Mouse (Mus musculus): Measurements from ENCODE around the gene Slc16a3. TPM values are rescaled to one million over a fixed set of nuclear protein-coding genes. Genes with fewer than 3 reads are reported as not detected.
A peak's percentile ranks its signal among the peaks of the same experiment; 100 is the strongest.

The Slc16a3 gene
- polyA plus RNA-seq (2014; fragmentation: Nextera tagmentation; extraction: Ambion mirVana): 3.4 and 4.8 TPM in 2 replicates

- Histone ChIP-seq H3K4me2 (ENCODE audit: low read length) (peak within 1 kb of the TSS; percentile 58), H3K27ac (replicated peaks; ENCODE audit: low read depth, low read length) (no peak within 1 kb of the TSS), H3K4me3 (replicated peaks; ENCODE audit: low read depth, low read length) (peak within 1 kb of the TSS; percentile 34), H3K9ac (replicated peaks; ENCODE audit: low read length) (peak within 1 kb of the TSS; percentile 20; the same call in 1 of the 2 replicates), H3K27me3 (ENCODE audit: control insufficient read depth, insufficient read depth, low read length) (peaks cover 27% of the 10 kb centered on the region), H3K9me3 (ENCODE audit: control insufficient read depth, low read length) (no peaks in the 10 kb centered on the region), H3K4me1 (ENCODE audit: control insufficient read depth, insufficient read depth, low read length) (peaks cover 12% of the 10 kb centered on the region), H3K36me3 (ENCODE audit: control insufficient read depth, insufficient read depth, low read length) (no peaks in the 10 kb centered on the region)
- WGBS: 38% methylated on average over 12 of the region's 12 CpGs
- ATAC-seq (ENCODE audit: low FRiP score, low TSS enrichment): no peak
- no peak for DNase-seq
Measured at GRCm38 (mm10) chr11:120948328-120948727, at the start of gene Slc16a3. TSS of gene Slc16a3 (plus strand) at chr11:120948480.

- ATAC-seq (ENCODE audit: low FRiP score, low TSS enrichment): no peak
- no peaks in the 10 kb centered on the region for H3K4me1 ChIP-seq (ENCODE audit: control insufficient read depth, insufficient read depth, low read length)
Measured at GRCm38 (mm10) chr11:120900276-120901244, 47.7 kb upstream of the Slc16a3 start.

GRCm38 (mm10) chr11:120901729-120902486 is 46.4 kb upstream of the Slc16a3 start:
- no peak overlapping the region for H3K4me2 ChIP-seq (ENCODE audit: low read length)
- 68% methylated on average over 21 of the region's 21 CpGs for WGBS
- no peaks in the 10 kb centered on the region for H3K4me1 ChIP-seq (ENCODE audit: control insufficient read depth, insufficient read depth, low read length)

More at GRCm38 (mm10) chr11:120900276-120901244, 47.7 kb upstream of the Slc16a3 start:
- no peak overlapping the region for H3K4me3 ChIP-seq (replicated peaks; ENCODE audit: low read depth, low read length)
- no peaks in the 10 kb centered on the region for H3K9me3 ChIP-seq (ENCODE audit: control insufficient read depth, low read length)
- WGBS: 92% methylated on average over 8 of the region's 8 CpGs
- H3K4me2 ChIP-seq (ENCODE audit: low read length): no peak overlapping the region
- H3K27ac ChIP-seq (replicated peaks; ENCODE audit: low read depth, low read length): no peak overlapping the region
- no peak for DNase-seq
- H3K36me3 ChIP-seq (ENCODE audit: control insufficient read depth, insufficient read depth, low read length): peaks cover 32% of the 10 kb centered on the region
- H3K27me3 ChIP-seq (ENCODE audit: control insufficient read depth, insufficient read depth, low read length): no peaks in the 10 kb centered on the region
- no peak overlapping the region for H3K9ac ChIP-seq (replicated peaks; ENCODE audit: low read length)

GRCm38 (mm10) chr11:120902487-120903142 is 45.7 kb upstream of the Slc16a3 start:
- WGBS: 51% methylated on average over 10 of the region's 10 CpGs
- Histone ChIP-seq H3K36me3 (ENCODE audit: control insufficient read depth, insufficient read depth, low read length) (peaks cover 22% of the 10 kb centered on the region), H3K27me3 (ENCODE audit: control insufficient read depth, insufficient read depth, low read length) (no peaks in the 10 kb centered on the region), H3K9me3 (ENCODE audit: control insufficient read depth, low read length) (no peaks in the 10 kb centered on the region), H3K4me2 (ENCODE audit: low read length) (no peak overlapping the region), H3K4me1 (ENCODE audit: control insufficient read depth, insufficient read depth, low read length) (no peaks in the 10 kb centered on the region), H3K4me3 (replicated peaks; ENCODE audit: low read depth, low read length) (no peak overlapping the region), H3K27ac (replicated peaks; ENCODE audit: low read depth, low read length) (no peak overlapping the region), H3K9ac (replicated peaks; ENCODE audit: low read length) (no peak overlapping the region)
- DNase-seq (no peak), ATAC-seq (ENCODE audit: low FRiP score, low TSS enrichment) (no peak)

More at GRCm38 (mm10) chr11:120901729-120902486, 46.4 kb upstream of the Slc16a3 start:
- no peaks in the 10 kb centered on the region for H3K27me3 ChIP-seq (ENCODE audit: control insufficient read depth, insufficient read depth, low read length)
- no peak for DNase-seq
- H3K36me3 ChIP-seq (ENCODE audit: control insufficient read depth, insufficient read depth, low read length): peaks cover 25% of the 10 kb centered on the region
- H3K9ac ChIP-seq (replicated peaks; ENCODE audit: low read length): no peak overlapping the region
- no peak for ATAC-seq (ENCODE audit: low FRiP score, low TSS enrichment)
- no peak overlapping the region for H3K27ac ChIP-seq (replicated peaks; ENCODE audit: low read depth, low read length)
- H3K9me3 ChIP-seq (ENCODE audit: control insufficient read depth, low read length): no peaks in the 10 kb centered on the region
- no peak overlapping the region for H3K4me3 ChIP-seq (replicated peaks; ENCODE audit: low read depth, low read length)

GRCm38 (mm10) chr11:120903159-120903850 is 45.0 kb upstream of the Slc16a3 start:
- Histone ChIP-seq H3K9ac (replicated peaks; ENCODE audit: low read length) (no peak overlapping the region), H3K4me1 (ENCODE audit: control insufficient read depth, insufficient read depth, low read length) (no peaks in the 10 kb centered on the region), H3K36me3 (ENCODE audit: control insufficient read depth, insufficient read depth, low read length) (peaks cover 18% of the 10 kb centered on the region), H3K9me3 (ENCODE audit: control insufficient read depth, low read length) (no peaks in the 10 kb centered on the region), H3K4me3 (replicated peaks; ENCODE audit: low read depth, low read length) (no peak overlapping the region), H3K27ac (replicated peaks; ENCODE audit: low read depth, low read length) (no peak overlapping the region), H3K27me3 (ENCODE audit: control insufficient read depth, insufficient read depth, low read length) (no peaks in the 10 kb centered on the region), H3K4me2 (ENCODE audit: low read length) (no peak overlapping the region)
- WGBS: 88% methylated on average over 24 of the region's 24 CpGs
- ATAC-seq (ENCODE audit: low FRiP score, low TSS enrichment) (no peak), DNase-seq (no peak)

GRCm38 (mm10) chr11:120904561-120904960 is 43.7 kb upstream of the Slc16a3 start:
- Histone ChIP-seq H3K27me3 (ENCODE audit: control insufficient read depth, insufficient read depth, low read length) (no peaks in the 10 kb centered on the region), H3K4me3 (replicated peaks; ENCODE audit: low read depth, low read length) (no peak overlapping the region), H3K36me3 (ENCODE audit: control insufficient read depth, insufficient read depth, low read length) (peaks cover 18% of the 10 kb centered on the region), H3K4me1 (ENCODE audit: control insufficient read depth, insufficient read depth, low read length) (no peaks in the 10 kb centered on the region), H3K9me3 (ENCODE audit: control insufficient read depth, low read length) (no peaks in the 10 kb centered on the region), H3K9ac (replicated peaks; ENCODE audit: low read length) (no peak overlapping the region), H3K27ac (replicated peaks; ENCODE audit: low read depth, low read length) (no peak overlapping the region), H3K4me2 (ENCODE audit: low read length) (no peak overlapping the region)
- DNase-seq (no peak), ATAC-seq (ENCODE audit: low FRiP score, low TSS enrichment) (no peak)
- WGBS: 93% methylated on average over 3 of the region's 3 CpGs

- Histone ChIP-seq H3K4me1 (ENCODE audit: control insufficient read depth, insufficient read depth, low read length) (no peaks in the 10 kb centered on the region), H3K9ac (replicated peaks; ENCODE audit: low read length) (no peak overlapping the region), H3K27ac (replicated peaks; ENCODE audit: low read depth, low read length) (no peak overlapping the region), H3K27me3 (ENCODE audit: control insufficient read depth, insufficient read depth, low read length) (no peaks in the 10 kb centered on the region), H3K9me3 (ENCODE audit: control insufficient read depth, low read length) (no peaks in the 10 kb centered on the region), H3K4me3 (replicated peaks; ENCODE audit: low read depth, low read length) (no peak overlapping the region), H3K36me3 (ENCODE audit: control insufficient read depth, insufficient read depth, low read length) (peaks cover 18% of the 10 kb centered on the region), H3K4me2 (ENCODE audit: low read length) (no peak overlapping the region)
- 22% methylated on average over 1 of the region's 1 CpGs for WGBS
- ATAC-seq (ENCODE audit: low FRiP score, low TSS enrichment) (peak; percentile 58; the same call in 1 of the 2 replicates), DNase-seq (peak; percentile 84)
Measured at GRCm38 (mm10) chr11:120905430-120905873, 42.8 kb upstream of the Slc16a3 start.

GRCm38 (mm10) chr11:120913796-120914195 is 34.5 kb upstream of the Slc16a3 start:
- ATAC-seq (ENCODE audit: low FRiP score, low TSS enrichment): no peak

More at GRCm38 (mm10) chr11:120913796-120914195, 34.5 kb upstream of the Slc16a3 start:
- Histone ChIP-seq H3K9me3 (ENCODE audit: control insufficient read depth, low read length) (no peaks in the 10 kb centered on the region), H3K9ac (replicated peaks; ENCODE audit: low read length) (no peak overlapping the region), H3K4me2 (ENCODE audit: low read length) (no peak overlapping the region), H3K4me3 (replicated peaks; ENCODE audit: low read depth, low read length) (no peak overlapping the region), H3K27me3 (ENCODE audit: control insufficient read depth, insufficient read depth, low read length) (no peaks in the 10 kb centered on the region), H3K27ac (replicated peaks; ENCODE audit: low read depth, low read length) (no peak overlapping the region), H3K4me1 (ENCODE audit: control insufficient read depth, insufficient read depth, low read length) (no peaks in the 10 kb centered on the region), H3K36me3 (ENCODE audit: control insufficient read depth, insufficient read depth, low read length) (peaks cover 19% of the 10 kb centered on the region)
- WGBS: 95% methylated on average over 4 of the region's 4 CpGs
- DNase-seq: no peak

Measured in midbrain, embryonic 14.5 days (tissue).